Mouse (Mus musculus) stomach, postnatal 0 days (tissue): ENCODE measurements around the gene Gpr27. TPM values are rescaled to one million over a fixed set of nuclear protein-coding genes. Genes with fewer than 3 reads are reported as not detected.

ENCODE experiments used
- ATAC-seq: fragments of 200-750 bp; cut with Nextera tagmentation; 2 replicates; pipeline ENCODE4 v1.8.0; 2017; ENCODE audit not compliant: low FRiP score, low TSS enrichment
- DNase-seq: peaks from one replicate; pipeline ENCODE4 v3.0.0-alpha.2; 2016; ENCODE audit warnings: low spot score
- H3K27ac ChIP-seq: fragments of 300-500 bp; sonication (generic); replicated peaks from 2 replicates; pipeline ENCODE4 v1.5.1; 2014; ENCODE audit warnings: mild to moderate bottlenecking, control low read depth
- H3K27me3 ChIP-seq: fragments of 300-500 bp; sonication (generic); 2 replicates; pipeline ENCODE4 v1.6.1; 2014; ENCODE audit warnings: low read length; ENCODE audit not compliant: control insufficient read depth, insufficient read depth
- H3K36me3 ChIP-seq: fragments of 300-500 bp; sonication (generic); 2 replicates; pipeline ENCODE4 v1.6.1; 2014; ENCODE audit warnings: low read length, mixed read lengths; ENCODE audit not compliant: control insufficient read depth, insufficient read depth
- H3K4me1 ChIP-seq: fragments of 300-500 bp; sonication (generic); replicated peaks from 2 replicates; pipeline ENCODE4 v1.6.1; 2014; ENCODE audit warnings: antibody characterized with exemption; ENCODE audit not compliant: control insufficient read depth, insufficient read depth
- H3K4me2 ChIP-seq: fragments of 300-500 bp; sonication (generic); replicated peaks from 2 replicates; pipeline ENCODE4 v1.6.1; 2014; ENCODE audit warnings: low read depth, mild to moderate bottlenecking, control low read depth, moderate library complexity
- H3K4me3 ChIP-seq: fragments of 300-500 bp; sonication (generic); 2 replicates; pipeline ENCODE4 v1.5.1; 2014; ENCODE audit warnings: low read depth, low read length, control low read depth
- H3K9ac ChIP-seq: fragments of 300-500 bp; sonication (generic); 2 replicates; pipeline ENCODE4 v1.6.1; 2014; ENCODE audit warnings: mild to moderate bottlenecking, low read length, control low read depth, mixed read lengths
- H3K9me3 ChIP-seq: fragments of 300-500 bp; sonication (generic); 2 replicates; pipeline ENCODE4 v1.6.1; 2016; ENCODE audit warnings: low read length; ENCODE audit not compliant: control insufficient read depth
- CTCF ChIP-seq: IDR thresholded peaks from 2 replicates; pipeline ENCODE4 v1.5.1; 2016; ENCODE audit warnings: antibody characterized with exemption, low read depth, mild to moderate bottlenecking, moderate library complexity
- EP300 ChIP-seq: optimal IDR thresholded peaks from 2 replicates; pipeline ENCODE3; 2016; ENCODE audit warnings: antibody characterized with exemption
- WGBS: fragments of 180-500 bp; shearing (Covaris S2); extraction: QIAGEN DNeasy Blood & Tissue Kit; methylation state at CpG from one replicate; pipeline ENCODE4 v1.1.7; 2014; 5-methylcytosine and 5-hydroxymethylcytosine counted together
- polyA plus RNA-seq: library from polyadenylated mRNA; unstranded; fragments of >200 nt; fragmentation: Nextera tagmentation; extraction: Ambion mirVana; gene quantifications from 2 replicates; pipeline ENCODE4 v1.2.1, GENCODE M21; 2015

Gpr27 gene
- polyA plus RNA-seq, 1 experiment from 2014 or later, result 2.5 TPM

DNA sequence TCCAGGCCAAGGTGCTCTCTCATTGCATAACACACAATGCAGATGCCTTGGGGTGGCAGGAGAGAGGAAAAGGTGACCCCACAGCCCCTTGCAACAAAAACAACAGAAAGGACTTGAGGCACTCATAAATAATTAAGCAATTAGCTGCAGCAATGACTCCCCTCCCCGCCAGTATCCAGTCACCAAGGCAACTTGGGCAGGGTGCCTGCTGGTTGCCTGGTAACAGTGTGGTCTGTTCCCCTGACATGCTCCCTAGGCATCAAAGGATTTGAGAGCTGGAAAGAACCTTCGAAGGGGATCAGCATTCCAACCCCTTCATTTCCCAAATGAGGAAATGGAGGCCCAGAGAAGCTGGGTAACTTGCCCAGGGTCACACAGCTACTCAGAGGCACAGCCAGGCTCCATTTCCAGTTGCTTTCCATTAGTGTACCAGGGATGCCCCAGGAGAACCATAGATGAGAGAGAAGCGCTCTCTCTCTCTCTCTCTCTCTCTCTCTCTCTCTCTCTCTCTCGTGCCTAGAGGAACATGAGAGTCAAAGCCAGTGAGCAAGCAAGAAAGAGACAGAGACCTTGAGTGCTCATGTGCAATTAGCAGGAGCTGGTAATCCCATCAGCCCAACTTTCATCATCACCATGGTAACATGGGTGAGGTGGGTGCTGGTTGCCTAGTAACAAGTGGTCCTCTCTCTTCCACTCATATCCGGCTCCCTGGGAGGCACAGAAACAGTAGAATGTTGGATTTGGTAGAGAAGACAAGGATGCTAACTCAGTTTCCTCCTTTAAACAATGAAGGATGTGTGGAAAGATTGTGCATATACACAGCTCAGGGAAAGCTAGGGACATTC is 22.8 kb upstream of the Gpr27 start:
- no peaks in the 10 kb centered on the region; the same call in 1 of the 2 replicates for H3K4me1 ChIP-seq
- ATAC-seq, result no peak
- 59% methylated on average over 5 of the region's 5 CpGs for WGBS
- no peak overlapping the region for H3K9ac ChIP-seq
- no peak for DNase-seq
- H3K36me3 ChIP-seq, result no peaks in the 10 kb centered on the region
- no peaks in the 10 kb centered on the region for H3K9me3 ChIP-seq
- no peak overlapping the region for H3K4me2 ChIP-seq
- H3K4me3 ChIP-seq, result no peak overlapping the region
- no peak overlapping the region for H3K27ac ChIP-seq
- H3K27me3 ChIP-seq, result no peaks in the 10 kb centered on the region
- TF ChIP-seq EP300 (no peak), CTCF (no peak)

DNA sequence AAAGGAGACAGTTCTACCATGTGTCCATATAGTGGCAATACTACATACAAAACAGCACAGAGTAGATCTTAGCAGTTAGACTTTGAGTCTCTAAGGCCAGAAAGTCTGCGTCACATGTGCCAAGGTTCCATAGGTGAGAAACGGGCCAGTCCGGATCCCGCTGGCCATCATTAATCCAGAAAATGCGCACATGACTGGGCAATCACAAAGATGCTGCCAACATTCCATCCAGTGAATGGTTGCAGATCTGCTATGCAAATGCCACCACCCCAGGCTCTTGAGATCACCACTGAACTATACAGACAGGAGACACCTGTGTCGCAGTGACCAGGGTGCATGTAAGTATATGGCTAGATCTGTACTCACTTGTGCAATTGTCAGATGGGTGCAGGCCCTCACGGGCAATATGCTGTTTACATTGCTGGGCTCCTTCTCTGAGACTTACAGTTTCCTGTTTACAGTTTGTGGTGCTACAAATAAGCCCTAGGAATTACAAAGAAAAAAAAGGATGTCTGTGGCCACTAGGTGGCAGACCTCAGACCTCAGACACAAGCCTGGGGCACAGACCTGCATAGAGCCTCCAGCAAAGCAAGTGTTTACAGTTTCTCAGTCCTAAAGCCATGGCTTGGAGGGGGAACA is 21.9 kb upstream of the Gpr27 start:
- H3K4me3 ChIP-seq, result no peak overlapping the region
- H3K27me3 ChIP-seq, result no peaks in the 10 kb centered on the region
- ATAC-seq (peak; percentile 57; the same call in 1 of the 2 replicates), DNase-seq (peak; percentile 49)
- H3K4me2 ChIP-seq, result no peak overlapping the region
- no peaks in the 10 kb centered on the region for H3K36me3 ChIP-seq
- no peaks in the 10 kb centered on the region for H3K9me3 ChIP-seq
- 73% methylated on average over 7 of the region's 7 CpGs for WGBS
- H3K9ac ChIP-seq, result no peak overlapping the region
- no peak for TF ChIP-seq EP300
- TF ChIP-seq CTCF, result peak; percentile 85
- H3K4me1 ChIP-seq, result no peaks in the 10 kb centered on the region
- no peak overlapping the region for H3K27ac ChIP-seq

DNA sequence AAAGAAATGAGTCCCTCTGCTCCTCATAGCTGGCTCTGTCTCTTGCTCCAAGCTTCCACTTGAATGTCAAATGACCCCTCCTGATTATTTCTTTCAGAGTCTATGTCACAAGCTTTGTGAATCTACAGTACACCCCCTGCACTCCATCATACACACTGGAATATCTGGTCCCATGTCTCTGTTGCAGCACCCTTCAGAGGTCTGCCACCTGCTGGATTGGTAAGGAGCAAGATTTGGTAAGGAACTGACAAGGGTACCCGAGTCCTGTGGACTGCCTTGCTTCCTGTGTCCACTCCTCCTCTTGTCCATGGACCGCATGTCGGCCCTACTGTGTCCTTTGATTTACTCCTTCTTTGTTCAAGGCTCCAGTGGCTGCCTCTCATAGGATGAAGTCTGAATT is 20.7 kb upstream of the Gpr27 start:
- DNase-seq (no peak), ATAC-seq (no peak)
- Histone ChIP-seq H3K27me3 (no peaks in the 10 kb centered on the region), H3K36me3 (no peaks in the 10 kb centered on the region), H3K4me2 (no peak overlapping the region), H3K9me3 (no peaks in the 10 kb centered on the region), H3K9ac (no peak overlapping the region), H3K27ac (no peak overlapping the region), H3K4me1 (no peaks in the 10 kb centered on the region), H3K4me3 (no peak overlapping the region)
- 61% methylated on average over 3 of the region's 3 CpGs for WGBS
- peak; percentile 65 for TF ChIP-seq CTCF
- TF ChIP-seq EP300, result no peak

DNA sequence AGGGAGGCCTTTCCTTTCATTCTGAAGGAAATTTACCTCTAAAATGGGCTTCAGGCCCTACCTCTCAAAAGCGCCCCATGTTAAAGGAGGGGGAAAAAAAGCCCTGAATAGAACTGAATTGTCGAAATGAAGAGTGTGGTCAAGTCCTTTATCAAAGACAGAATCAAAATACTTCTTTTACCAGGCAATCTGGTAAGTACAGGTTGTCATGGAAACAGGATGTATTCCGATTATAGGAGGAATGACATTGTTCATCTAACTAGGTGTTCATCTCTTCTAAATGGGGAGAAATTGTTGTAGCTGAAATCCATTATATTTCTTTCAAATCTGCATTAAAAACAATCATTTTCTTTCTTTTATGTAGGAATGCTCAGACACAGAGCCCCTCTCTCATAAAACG is 18.0 kb upstream of the Gpr27 start:
- DNase-seq, result no peak
- TF ChIP-seq CTCF (no peak), EP300 (no peak)
- H3K9ac ChIP-seq, result no peak overlapping the region

DNA sequence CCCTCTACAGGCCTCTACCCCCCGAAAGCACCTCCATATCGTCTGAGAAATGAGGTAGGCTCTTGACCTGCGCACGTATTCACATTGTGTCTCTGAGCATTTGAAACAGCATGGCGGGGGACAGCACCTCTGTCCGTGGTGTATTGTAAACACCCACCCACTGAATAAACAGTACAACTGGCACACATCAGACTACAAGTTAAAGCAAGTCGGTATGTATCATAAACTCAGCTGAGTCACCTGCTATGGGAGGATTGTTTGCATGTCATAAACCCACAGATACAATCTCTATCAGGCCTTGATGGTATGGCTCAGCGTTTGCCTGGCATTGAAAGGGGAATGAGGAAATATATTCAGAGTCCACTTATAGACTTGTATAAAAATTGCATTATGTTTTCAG is 15.2 kb upstream of the Gpr27 start:
- H3K4me3 ChIP-seq, result no peak overlapping the region
- peak overlapping the region; percentile 30; the same call in 1 of the 2 replicates for H3K27ac ChIP-seq
- no peak for DNase-seq
- no peak overlapping the region for H3K4me2 ChIP-seq
- peak; percentile 86 for ATAC-seq
- no peaks in the 10 kb centered on the region for H3K36me3 ChIP-seq
- H3K9ac ChIP-seq, result no peak overlapping the region
- TF ChIP-seq EP300 (no peak), CTCF (no peak)
- no peaks in the 10 kb centered on the region for H3K4me1 ChIP-seq
- H3K9me3 ChIP-seq, result no peaks in the 10 kb centered on the region
- no peaks in the 10 kb centered on the region for H3K27me3 ChIP-seq
- 52% methylated on average over 8 of the region's 8 CpGs for WGBS

More for the DNA sequence above, 18.0 kb upstream of the Gpr27 start:
- Histone ChIP-seq H3K27me3 (no peaks in the 10 kb centered on the region), H3K4me3 (no peak overlapping the region), H3K4me1 (no peaks in the 10 kb centered on the region), H3K9me3 (no peaks in the 10 kb centered on the region), H3K4me2 (no peak overlapping the region), H3K36me3 (no peaks in the 10 kb centered on the region), H3K27ac (no peak overlapping the region)
- ATAC-seq, result no peak
- WGBS, result 79% methylated on average over 4 of the region's 4 CpGs

DNA sequence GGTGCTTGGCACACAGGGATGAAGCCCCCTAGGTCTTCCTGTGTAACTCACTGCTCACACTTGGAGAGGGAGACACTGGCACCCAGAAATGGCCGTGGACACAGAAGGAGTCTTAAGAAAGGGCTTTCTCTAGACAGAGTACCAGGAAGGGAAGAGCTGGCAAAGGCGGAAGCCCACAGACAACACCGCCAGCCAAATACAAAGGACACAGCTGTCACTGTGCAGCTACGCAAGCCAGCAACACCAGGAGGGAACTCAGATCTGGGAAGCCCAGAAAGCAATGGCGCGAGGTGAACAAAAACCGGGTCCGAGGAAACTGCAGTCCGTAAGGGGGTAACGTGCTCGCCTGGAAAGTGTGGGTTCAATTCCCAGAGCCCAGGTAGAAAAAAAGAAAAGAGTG is 14.4 kb upstream of the Gpr27 start:
- TF ChIP-seq EP300 (no peak), CTCF (no peak)
- no peaks in the 10 kb centered on the region for H3K36me3 ChIP-seq
- no peaks in the 10 kb centered on the region for H3K9me3 ChIP-seq
- WGBS, result 81% methylated on average over 11 of the region's 11 CpGs
- H3K27ac ChIP-seq, result no peak overlapping the region
- H3K4me1 ChIP-seq, result no peaks in the 10 kb centered on the region
- no peaks in the 10 kb centered on the region for H3K27me3 ChIP-seq
- ATAC-seq, result no peak
- H3K4me3 ChIP-seq, result no peak overlapping the region
- H3K9ac ChIP-seq, result no peak overlapping the region
- no peak overlapping the region for H3K4me2 ChIP-seq
- DNase-seq, result no peak
